Mouse (Mus musculus): ENCODE measurements around the gene Mfsd11.

DNA sequence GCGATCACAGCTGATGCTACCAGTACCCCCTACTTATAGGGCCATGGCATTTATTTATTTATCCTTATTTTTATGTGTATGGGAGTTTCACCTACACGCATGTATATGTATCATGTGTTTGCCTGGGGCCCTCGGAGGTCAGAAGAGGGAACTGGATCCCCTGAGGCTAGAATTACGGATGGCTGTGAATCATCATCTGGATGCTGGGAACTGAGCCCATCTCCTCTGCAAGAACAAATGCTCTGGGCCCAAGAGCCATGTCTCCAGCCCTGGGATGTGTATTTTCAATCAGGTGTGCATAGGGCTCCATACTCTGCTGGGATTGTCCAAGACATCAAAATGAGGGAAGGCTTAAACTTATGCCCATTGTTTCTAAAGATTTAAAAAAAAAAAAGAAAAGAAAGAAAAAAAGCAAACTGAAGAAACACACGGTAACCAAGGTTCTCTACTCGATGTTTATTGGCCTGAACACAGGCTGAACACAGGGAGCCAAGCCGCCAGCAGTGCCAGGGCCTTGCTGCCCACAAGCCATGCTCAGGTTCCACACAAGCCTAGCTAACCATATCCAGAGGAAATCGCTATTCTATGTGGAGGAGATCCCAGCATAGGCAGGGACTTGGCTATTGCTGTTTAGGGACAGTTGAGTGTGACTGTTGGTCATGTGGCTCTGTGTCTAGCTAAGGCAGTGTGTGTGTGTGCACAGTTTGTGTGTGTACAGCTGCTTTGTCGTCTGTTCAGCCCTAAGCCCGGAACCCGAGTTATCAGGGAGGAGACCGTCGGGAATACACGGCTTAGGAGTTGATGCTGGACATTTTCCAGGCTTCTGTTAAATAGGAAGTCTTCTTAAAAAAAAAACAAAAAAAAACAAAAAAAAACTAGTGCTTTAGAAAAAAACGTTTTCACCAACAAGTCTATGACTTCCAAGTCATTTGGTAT lies 45.8 kb upstream of the Mfsd11 start:
- TF ChIP-seq POLR2A (IDR thresholded peaks at IDR 0.05; ENCODE audit: borderline replicate concordance, extremely low read depth, insufficient read depth, insufficient read length, poor library complexity, severe bottlenecking) (no peak), CTCF (IDR thresholded peaks at IDR 0.05; ENCODE audit: borderline replicate concordance, extremely low read depth, insufficient read depth, insufficient read length) (no peak)
